Mouse (Mus musculus): ENCODE data around the gene Bnip3.

- no peak for TF ChIP-seq CTCF (IDR thresholded peaks at IDR 0.05; ENCODE audit: control insufficient read depth, insufficient read depth, insufficient replicate concordance, low read depth, low read length)
- TF ChIP-seq POLR2A (IDR thresholded peaks at IDR 0.05; ENCODE audit: control insufficient read depth, low read depth, low read length), result no peak
Observed at GRCm38 (mm10) chr7:138906441-138906840, 2.9 kb downstream of the Bnip3 start.

All from testis, adult 2 months (tissue).